Mouse (Mus musculus): Measurements from ENCODE around the gene Adat3. TPM values are rescaled to one million over a fixed set of nuclear protein-coding genes. Genes with fewer than 3 reads are reported as not detected.

Adat3 gene
- polyA plus RNA-seq, 1 experiment from 2014 or later, result 6.1 TPM

DNA sequence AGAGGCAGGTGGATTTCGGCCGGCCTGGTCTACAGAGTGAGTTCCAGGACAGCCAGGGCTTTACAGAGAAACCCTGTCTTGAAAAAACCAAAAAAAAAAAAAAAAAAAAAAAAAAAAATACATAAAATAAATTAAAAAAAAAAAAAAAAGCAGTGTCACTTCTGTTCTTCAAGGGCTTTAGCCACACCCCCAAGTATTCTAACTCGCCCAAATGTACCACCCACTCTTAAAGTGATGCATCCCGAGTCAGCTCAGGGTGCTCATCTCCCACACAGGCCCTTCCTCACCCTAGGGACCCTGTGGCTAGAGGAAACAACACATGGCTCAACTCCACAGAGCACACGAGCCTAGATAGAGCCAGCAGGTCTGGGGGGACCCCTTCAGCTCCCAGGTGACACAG, 19.6 kb upstream of the Adat3 start:
- Histone ChIP-seq H3K9me3 (no peaks in the 10 kb centered on the region), H3K4me3 (replicated peaks) (no peak overlapping the region), H3K36me3 (peaks cover 56% of the 10 kb centered on the region), H3K27ac (no peak overlapping the region), H3K4me2 (no peak overlapping the region), H3K27me3 (no peaks in the 10 kb centered on the region), H3K4me1 (replicated peaks) (peaks cover 22% of the 10 kb centered on the region), H3K9ac (replicated peaks) (no peak overlapping the region)
- 92% methylated on average over 5 of the region's 5 CpGs for WGBS
- ATAC-seq (ENCODE audit: insufficient number of reproducible peaks, insufficient read depth, low FRiP score, low TSS enrichment, low read depth), result no peak

DNA sequence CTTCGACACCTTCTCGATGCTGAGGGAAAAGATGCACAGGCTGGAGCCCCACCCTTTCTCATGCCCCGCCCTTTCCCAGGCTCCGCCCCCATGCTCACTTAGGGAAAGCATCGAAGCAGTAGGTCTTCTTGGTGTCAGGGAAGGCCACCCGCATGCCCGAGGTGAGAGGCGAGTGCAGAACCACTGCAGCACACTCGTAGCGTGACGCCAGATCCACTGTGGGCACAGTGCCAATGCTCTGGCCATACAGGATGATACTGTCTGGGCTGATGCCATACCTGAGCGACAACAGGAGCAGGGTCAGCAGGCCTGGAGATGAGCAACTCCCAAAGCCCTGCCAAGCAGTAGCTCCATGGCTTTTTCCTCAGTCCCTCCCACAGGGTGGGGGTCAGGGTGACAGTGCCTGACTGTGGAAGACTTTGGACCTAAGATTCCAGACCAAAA, 18.6 kb upstream of the Adat3 start:
- ATAC-seq (ENCODE audit: insufficient number of reproducible peaks, insufficient read depth, low FRiP score, low TSS enrichment, low read depth), result no peak
- H3K9ac ChIP-seq (replicated peaks), result 0 out of 2 replicates have a peak overlapping the region, but pooled peaks have one; percentile 34
- no peak overlapping the region for H3K4me3 ChIP-seq (replicated peaks)
- H3K27me3 ChIP-seq, result no peaks in the 10 kb centered on the region
- H3K4me2 ChIP-seq, result no peak overlapping the region
- H3K36me3 ChIP-seq, result peaks cover 56% of the 10 kb centered on the region
- no peak overlapping the region for H3K27ac ChIP-seq
- 65% methylated on average over 12 of the region's 12 CpGs for WGBS
- H3K4me1 ChIP-seq (replicated peaks), result peaks cover 24% of the 10 kb centered on the region
- H3K9me3 ChIP-seq, result no peaks in the 10 kb centered on the region

DNA sequence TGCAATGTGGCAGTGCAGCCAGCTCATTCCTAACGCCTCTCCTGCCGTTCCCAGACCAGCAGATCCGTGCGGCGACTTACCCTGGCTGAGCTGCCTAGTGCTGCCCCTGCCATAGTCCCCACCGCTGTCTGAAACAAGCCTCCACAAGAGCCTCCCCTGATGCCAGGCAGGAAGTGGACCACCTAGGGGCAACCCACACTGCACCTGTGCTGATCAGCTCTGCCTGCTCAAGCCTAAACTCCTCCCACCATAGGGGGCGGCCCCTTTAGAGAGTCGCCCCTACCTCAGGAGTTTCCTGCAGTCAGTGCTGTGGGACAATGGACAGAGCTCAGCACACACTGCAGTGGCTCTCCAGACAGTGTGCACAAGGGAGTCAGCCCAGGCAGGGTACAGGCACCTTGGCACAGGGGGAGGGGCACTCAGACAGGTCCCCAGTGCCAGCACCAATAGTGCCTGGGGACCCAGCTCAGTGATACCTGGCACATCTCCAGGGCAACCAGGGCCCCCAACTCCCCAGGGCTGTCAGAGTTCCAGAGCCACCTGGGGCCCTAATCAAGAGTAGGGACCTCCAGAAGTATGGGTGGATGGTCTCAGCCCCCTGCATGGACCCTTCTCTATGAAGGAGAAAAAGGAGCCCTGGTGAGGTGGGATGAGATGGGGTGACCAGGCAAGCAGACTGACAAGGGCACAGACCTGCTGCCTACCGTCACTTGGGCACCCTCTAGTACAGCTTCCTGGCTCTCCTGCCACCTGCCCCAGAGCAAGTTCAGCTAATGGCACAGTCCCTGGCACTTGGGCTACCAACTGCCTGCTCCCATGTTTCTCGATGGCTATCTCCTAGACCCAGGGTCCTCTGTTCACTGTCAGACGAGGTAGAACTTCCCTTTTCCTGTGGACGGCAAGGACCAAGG, 17.8 kb upstream of the Adat3 start:
- Histone ChIP-seq H3K4me2 (peak overlapping the region; percentile 32; the same call in 1 of the 2 replicates), H3K9me3 (no peaks in the 10 kb centered on the region), H3K4me3 (replicated peaks) (0 out of 2 replicates have a peak overlapping the region, but pooled peaks have one; percentile 8), H3K27ac (no peak overlapping the region), H3K27me3 (no peaks in the 10 kb centered on the region), H3K36me3 (peaks cover 56% of the 10 kb centered on the region), H3K4me1 (replicated peaks) (peaks cover 30% of the 10 kb centered on the region), H3K9ac (replicated peaks) (peak overlapping the region; percentile 34; the same call in 1 of the 2 replicates)
- 75% methylated on average over 12 of the region's 12 CpGs for WGBS
- ATAC-seq (ENCODE audit: insufficient number of reproducible peaks, insufficient read depth, low FRiP score, low TSS enrichment, low read depth), result no peak

DNA sequence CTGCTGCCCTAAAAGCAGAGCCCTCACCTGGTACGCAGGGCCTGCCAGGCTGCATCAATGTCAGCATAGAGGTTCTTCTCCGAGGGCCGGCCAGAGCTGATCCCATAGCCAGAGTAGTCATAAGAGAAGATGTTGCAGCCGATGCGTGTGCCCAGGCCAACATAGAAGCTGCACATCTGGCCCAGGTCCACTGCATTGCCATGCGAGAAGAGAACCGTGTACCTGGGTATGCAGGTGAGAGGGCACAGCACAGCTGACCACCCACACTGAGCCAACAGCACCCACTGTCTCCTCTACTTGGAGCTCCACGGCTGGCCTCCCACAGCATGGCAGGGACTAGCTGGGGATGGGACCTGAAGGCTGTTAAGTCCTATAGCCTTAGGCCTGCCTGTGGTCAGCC, 17.1 kb upstream of the Adat3 start:
- no peak overlapping the region; the same call in 1 of the 2 replicates for H3K9ac ChIP-seq (replicated peaks)
- H3K4me3 ChIP-seq (replicated peaks), result 0 out of 2 replicates have a peak overlapping the region, but pooled peaks have one; percentile 8
- WGBS, result 90% methylated on average over 8 of the region's 8 CpGs
- H3K4me2 ChIP-seq, result peak overlapping the region; percentile 32
- H3K27me3 ChIP-seq, result no peaks in the 10 kb centered on the region
- H3K27ac ChIP-seq, result no peak overlapping the region
- H3K4me1 ChIP-seq (replicated peaks), result peaks cover 30% of the 10 kb centered on the region
- H3K36me3 ChIP-seq, result peaks cover 56% of the 10 kb centered on the region
- no peaks in the 10 kb centered on the region for H3K9me3 ChIP-seq
- no peak for ATAC-seq (ENCODE audit: insufficient number of reproducible peaks, insufficient read depth, low FRiP score, low TSS enrichment, low read depth)

DNA sequence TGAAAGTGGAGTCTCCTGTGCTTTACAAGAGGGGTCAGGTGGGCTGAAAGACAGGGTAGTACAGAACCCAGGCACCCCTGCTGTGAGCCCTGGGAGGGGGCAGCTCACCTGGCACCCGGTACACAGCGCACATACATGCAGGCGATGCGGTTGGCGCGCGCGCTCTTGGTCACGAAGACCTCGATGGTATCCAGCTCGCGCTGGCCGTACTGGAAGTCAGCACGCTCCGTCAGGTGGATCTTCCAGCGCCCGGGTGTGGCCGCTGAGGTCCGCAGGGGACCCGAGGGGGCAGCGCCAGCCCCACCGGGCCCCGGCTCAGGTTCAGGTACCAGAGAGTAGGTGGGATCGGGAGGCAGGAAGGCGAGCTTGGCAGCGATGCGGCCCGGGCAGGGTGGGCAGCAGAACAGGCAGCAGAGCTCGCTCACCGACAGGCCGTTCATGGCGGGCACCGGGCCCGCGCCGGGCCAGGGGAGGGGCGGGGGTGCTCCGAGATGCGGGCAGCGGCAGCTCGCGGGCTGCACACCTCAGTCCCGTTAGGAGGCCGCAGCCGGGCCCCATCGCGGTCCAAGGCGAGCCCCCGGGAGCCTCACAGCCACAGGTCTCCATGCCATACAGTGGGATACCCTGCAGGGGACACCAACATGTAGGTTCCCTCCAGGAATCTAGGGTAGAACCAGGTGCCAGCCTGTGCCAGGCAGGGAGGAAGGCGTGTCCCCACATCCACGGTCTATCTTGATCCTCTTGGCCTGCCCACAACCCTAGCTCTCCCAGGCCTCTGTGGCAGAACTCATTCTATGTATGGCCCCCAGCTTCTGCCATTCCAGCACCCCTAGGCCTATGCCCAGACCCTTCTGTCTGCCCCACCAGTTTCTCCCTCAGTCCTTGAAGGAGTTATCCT, 16.0 kb upstream of the Adat3 start:
- Histone ChIP-seq H3K4me1 (replicated peaks) (peaks cover 30% of the 10 kb centered on the region), H3K36me3 (peaks cover 51% of the 10 kb centered on the region), H3K9ac (replicated peaks) (no peak overlapping the region; the same call in 1 of the 2 replicates), H3K4me3 (replicated peaks) (peak overlapping the region; percentile 11; the same call in 1 of the 2 replicates), H3K4me2 (peak overlapping the region; percentile 32; the same call in 1 of the 2 replicates), H3K27me3 (no peaks in the 10 kb centered on the region), H3K27ac (peak overlapping the region; percentile 53), H3K9me3 (no peaks in the 10 kb centered on the region)
- ATAC-seq (ENCODE audit: insufficient number of reproducible peaks, insufficient read depth, low FRiP score, low TSS enrichment, low read depth), result no peak
- WGBS, result 94% methylated on average over 51 of the region's 51 CpGs

DNA sequence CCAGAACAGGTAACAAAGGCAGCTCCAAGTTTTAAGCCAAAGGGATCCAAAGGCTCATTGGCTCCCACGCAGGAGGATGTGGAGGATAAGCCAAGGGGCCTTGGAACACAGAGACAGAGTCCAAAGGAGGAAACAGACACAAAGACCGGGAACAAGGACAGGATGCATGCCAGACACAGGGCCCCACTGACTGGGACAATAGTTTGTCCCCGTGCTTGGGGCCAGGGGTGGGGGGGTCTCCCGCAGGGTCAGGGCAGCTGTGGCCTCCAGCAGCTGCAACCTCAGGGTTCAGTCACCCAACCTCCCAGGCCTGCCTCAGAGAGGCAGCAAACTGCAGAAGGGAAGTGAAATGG, 15.4 kb upstream of the Adat3 start:
- peaks cover 45% of the 10 kb centered on the region for H3K36me3 ChIP-seq
- H3K4me3 ChIP-seq (replicated peaks), result 0 out of 2 replicates have a peak overlapping the region, but pooled peaks have one; percentile 11
- WGBS, result 64% methylated on average over 3 of the region's 4 CpGs
- no peak for ATAC-seq (ENCODE audit: insufficient number of reproducible peaks, insufficient read depth, low FRiP score, low TSS enrichment, low read depth)
- no peaks in the 10 kb centered on the region for H3K9me3 ChIP-seq
- H3K27me3 ChIP-seq, result no peaks in the 10 kb centered on the region
- H3K27ac ChIP-seq, result peak overlapping the region; percentile 53; the same call in 1 of the 2 replicates
- H3K9ac ChIP-seq (replicated peaks), result no peak overlapping the region
- peaks cover 30% of the 10 kb centered on the region for H3K4me1 ChIP-seq (replicated peaks)
- peak overlapping the region; percentile 10; the same call in 1 of the 2 replicates for H3K4me2 ChIP-seq

DNA sequence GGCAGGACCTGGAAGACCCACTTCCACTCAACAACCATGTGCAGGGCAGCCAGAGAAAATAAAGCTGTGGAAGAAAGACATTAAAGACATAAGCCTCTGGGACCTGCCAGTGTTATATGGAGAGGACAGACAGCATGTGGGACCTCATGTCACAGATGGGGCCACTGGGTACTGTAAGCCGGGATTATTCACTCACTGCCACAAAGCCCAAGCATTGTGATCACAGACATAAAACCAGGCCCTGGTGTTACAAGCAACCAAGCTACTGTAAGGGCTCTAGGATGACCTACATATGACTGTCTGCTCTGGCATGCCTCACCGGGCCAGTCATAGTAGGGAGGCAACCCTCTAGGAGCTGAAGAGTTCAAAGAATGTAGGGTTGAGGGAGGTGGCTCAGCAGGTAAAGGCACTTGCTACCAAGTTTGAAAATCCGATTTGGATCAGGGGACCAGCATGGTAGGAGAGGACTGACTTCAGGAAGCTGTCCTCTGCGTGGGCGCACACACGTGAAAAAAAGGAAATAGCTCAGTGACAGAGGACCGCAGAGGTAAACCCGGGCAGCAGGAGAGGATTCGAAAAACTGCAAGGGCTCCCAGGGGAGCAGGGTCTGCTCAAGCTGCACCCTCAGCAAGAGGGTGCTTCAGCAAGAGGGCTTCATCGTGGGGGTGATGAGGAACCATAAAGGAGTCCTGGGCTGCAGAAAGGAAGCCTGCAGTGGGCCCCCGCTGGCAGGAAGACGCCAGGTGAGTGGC, 13.4 kb upstream of the Adat3 start:
- ATAC-seq (ENCODE audit: insufficient number of reproducible peaks, insufficient read depth, low FRiP score, low TSS enrichment, low read depth), result no peak
- WGBS, result 18% methylated on average over 12 of the region's 12 CpGs
- Histone ChIP-seq H3K4me2 (peak overlapping the region; percentile 99), H3K9me3 (no peaks in the 10 kb centered on the region), H3K36me3 (peaks cover 28% of the 10 kb centered on the region), H3K9ac (replicated peaks) (peak overlapping the region; percentile 86), H3K27me3 (no peaks in the 10 kb centered on the region), H3K4me1 (replicated peaks) (peaks cover 30% of the 10 kb centered on the region), H3K4me3 (replicated peaks) (peak overlapping the region; percentile 92), H3K27ac (peak overlapping the region; percentile 62; the same call in 1 of the 2 replicates)

DNA sequence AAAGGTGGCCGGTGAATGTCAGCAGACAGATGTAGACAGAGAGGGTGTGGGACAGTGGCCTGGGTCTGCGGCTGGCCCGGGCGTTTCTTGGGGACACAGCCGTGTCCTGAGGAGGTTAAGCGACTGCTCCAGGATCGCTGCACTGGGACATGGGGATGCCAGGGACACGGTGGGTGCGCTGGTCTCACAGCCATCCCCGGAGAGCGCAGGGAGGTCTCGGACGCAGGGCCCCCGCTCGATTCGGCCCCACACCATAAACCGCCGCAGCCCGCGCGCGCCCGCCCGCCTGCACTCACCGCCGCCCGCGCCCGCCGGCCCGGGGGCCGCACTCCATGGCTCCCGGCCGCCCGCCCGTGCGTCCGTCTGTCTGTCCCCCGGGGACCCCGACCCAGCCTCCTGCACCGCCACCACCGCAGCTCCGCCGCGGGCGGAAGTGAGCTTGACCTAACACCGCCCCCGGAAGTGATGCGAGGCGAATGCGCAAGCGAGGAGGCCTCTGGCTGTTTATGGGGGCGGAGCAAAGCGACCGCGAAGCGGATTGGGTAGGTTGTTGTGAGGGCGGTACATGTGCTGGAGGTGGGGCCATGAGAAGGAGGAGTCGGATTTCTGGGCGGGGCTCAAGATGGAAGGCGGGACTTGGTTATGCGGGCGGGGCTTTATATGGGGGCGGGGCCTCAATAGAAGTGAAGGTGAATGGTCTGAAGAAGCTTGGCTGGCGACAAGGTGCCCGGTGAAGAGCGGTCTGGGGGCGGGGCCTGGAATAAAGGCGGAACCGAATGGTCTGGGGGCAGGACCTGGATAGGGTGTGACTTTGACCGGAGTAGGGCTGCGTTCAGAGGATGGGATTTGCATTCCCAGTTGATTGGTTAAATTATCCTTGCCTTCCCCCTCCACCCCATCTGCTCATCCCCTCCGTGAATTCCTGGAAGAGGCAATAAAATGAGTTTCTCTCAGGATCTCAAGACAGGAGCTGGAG, 12.5 kb upstream of the Adat3 start, which contains the start of gene Abhd17a:
TSS of gene Abhd17a (minus strand) at position 463 of the 976 bp plus-strand sequence.
- H3K4me1 ChIP-seq (replicated peaks), result peaks cover 23% of the 10 kb centered on the region

DNA sequence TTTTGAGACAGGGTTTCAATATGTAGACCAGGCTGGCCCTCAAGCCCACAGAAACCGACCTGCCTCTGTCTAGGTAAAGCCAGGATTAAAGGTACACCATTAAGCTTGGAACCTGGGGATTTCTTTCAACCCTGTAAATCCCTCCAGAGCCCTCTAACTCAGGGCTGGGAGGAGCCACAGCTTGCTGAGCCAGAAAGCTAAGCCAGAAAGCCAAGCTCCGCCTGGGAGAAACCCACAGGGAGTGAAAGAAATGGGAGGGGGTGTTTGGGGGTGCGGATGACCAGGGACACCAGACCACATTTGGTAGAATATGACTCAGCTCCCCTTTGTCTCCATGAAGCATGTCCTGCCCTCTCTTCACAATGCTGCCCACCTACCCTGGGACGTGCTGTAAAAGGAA, 6.4 kb upstream of the Adat3 start:
- H3K4me3 ChIP-seq (replicated peaks), result no peak overlapping the region
- H3K9ac ChIP-seq (replicated peaks), result no peak overlapping the region
- no peak for ATAC-seq (ENCODE audit: insufficient number of reproducible peaks, insufficient read depth, low FRiP score, low TSS enrichment, low read depth)
- no peaks in the 10 kb centered on the region for H3K36me3 ChIP-seq
- WGBS, result 43% methylated on average over 4 of the region's 4 CpGs
- H3K4me1 ChIP-seq (replicated peaks), result no peaks in the 10 kb centered on the region
- no peaks in the 10 kb centered on the region for H3K9me3 ChIP-seq
- H3K4me2 ChIP-seq, result no peak overlapping the region
- H3K27ac ChIP-seq, result no peak overlapping the region
- H3K27me3 ChIP-seq, result no peaks in the 10 kb centered on the region

More for the DNA sequence above, 12.5 kb upstream of the Adat3 start, which contains the start of gene Abhd17a:
- H3K4me2 ChIP-seq, result peak within 1 kb of the TSS; percentile 99
- ATAC-seq (ENCODE audit: insufficient number of reproducible peaks, insufficient read depth, low FRiP score, low TSS enrichment, low read depth), result peak; percentile 94
- under 1% methylated on average over 71 of the region's 73 CpGs for WGBS
- no peaks in the 10 kb centered on the region for H3K9me3 ChIP-seq
- H3K9ac ChIP-seq (replicated peaks), result peak within 1 kb of the TSS; percentile 86
- H3K36me3 ChIP-seq, result peaks cover 19% of the 10 kb centered on the region
- H3K27ac ChIP-seq, result peak within 1 kb of the TSS; percentile 62; the same call in 1 of the 2 replicates
- peak within 1 kb of the TSS; percentile 92 for H3K4me3 ChIP-seq (replicated peaks)
- no peaks in the 10 kb centered on the region for H3K27me3 ChIP-seq
